Mouse (Mus musculus) spleen, adult 2 months (tissue): ENCODE measurements around the gene Exosc5.

Source experiments
- CTCF ChIP-seq: fragments of 200-500 bp; IDR thresholded peaks from 2 replicates; pipeline ENCODE4 v1.5.1; 2011; ENCODE audit warnings: mild to moderate bottlenecking, inconsistent platforms; ENCODE audit not compliant: insufficient read depth, insufficient read length, insufficient replicate concordance; ENCODE audit errors: extremely low read depth
- POLR2A ChIP-seq: fragments of 200-500 bp; IDR thresholded peaks from 2 replicates; pipeline ENCODE4 v1.6.1; 2011; ENCODE audit warnings: low read depth, low read length, inconsistent platforms

- TF ChIP-seq POLR2A (no peak), CTCF (no peak)
Measured at GRCm38 (mm10) chr7:25649839-25650238, 9.1 kb upstream of the Exosc5 start.
